Mouse (Mus musculus) 416B (cell line): ENCODE data around the gene Pcx.

Experiments used
- DNase-seq: peaks from one replicate; pipeline ENCODE4 v3.0.0; 2011; ENCODE audit warnings: low read depth

The Pcx gene

GRCm38 (mm10) chr19:4509986-4510963 is at the start of gene Pcx:
Pcx (plus strand) TSS chr19:4510472.
- peak; percentile 100 for DNase-seq

GRCm38 (mm10) chr19:4461981-4462380 is 48.3 kb upstream of the Pcx start:
- peak; percentile 74 for DNase-seq

- DNase-seq: no peak
Measured at GRCm38 (mm10) chr19:4464666-4465065, 45.6 kb upstream of the Pcx start.

GRCm38 (mm10) chr19:4468363-4468762 is 41.9 kb upstream of the Pcx start:
- peak; percentile 36 for DNase-seq

GRCm38 (mm10) chr19:4473549-4473948 is 36.7 kb upstream of the Pcx start:
- DNase-seq: no peak

GRCm38 (mm10) chr19:4474739-4475138 is 35.5 kb upstream of the Pcx start:
- no peak for DNase-seq

- DNase-seq: peak; percentile 70
Measured at GRCm38 (mm10) chr19:4475224-4475925, 34.9 kb upstream of the Pcx start.

GRCm38 (mm10) chr19:4476601-4477257 is 33.5 kb upstream of the Pcx start:
- no peak for DNase-seq

GRCm38 (mm10) chr19:4477345-4478189 is 32.7 kb upstream of the Pcx start, which contains the start of gene Syt12:
Syt12 (minus strand) TSS chr19:4477447.
- no peak for DNase-seq

GRCm38 (mm10) chr19:4478190-4478516 is 32.1 kb upstream of the Pcx start:
- DNase-seq: peak; percentile 24

GRCm38 (mm10) chr19:4480041-4480440 is 30.2 kb upstream of the Pcx start:
- no peak for DNase-seq

GRCm38 (mm10) chr19:4481326-4481725 is 28.9 kb upstream of the Pcx start:
- DNase-seq: no peak

GRCm38 (mm10) chr19:4482111-4482859 is 28.0 kb upstream of the Pcx start:
- DNase-seq: no peak

- DNase-seq: no peak
Measured at GRCm38 (mm10) chr19:4485006-4485405, 25.3 kb upstream of the Pcx start.

- no peak for DNase-seq
Measured at GRCm38 (mm10) chr19:4487877-4488276, 22.4 kb upstream of the Pcx start.

GRCm38 (mm10) chr19:4491080-4491695 is 19.1 kb upstream of the Pcx start:
- DNase-seq: no peak

- no peak for DNase-seq
Measured at GRCm38 (mm10) chr19:4492526-4493296, 17.6 kb upstream of the Pcx start.

GRCm38 (mm10) chr19:4494707-4495106 is 15.6 kb upstream of the Pcx start:
- no peak for DNase-seq

- no peak for DNase-seq
Measured at GRCm38 (mm10) chr19:4495814-4496213, 14.5 kb upstream of the Pcx start.
